Mouse (Mus musculus): ENCODE results near the gene Msi2. TPM values are rescaled to one million over a fixed set of nuclear protein-coding genes. Genes with fewer than 3 reads are reported as not detected.

The Msi2 gene
- polyA plus RNA-seq, 1 experiment from 2014 or later = 3.9 TPM

- DNase-seq (no peak), ATAC-seq (ENCODE audit: low read depth) (no peak)
- Histone ChIP-seq H3K4me2 (peak overlapping the region; percentile 24; the same call in 1 of the 2 replicates), H3K36me3 (peaks cover 5% of the 10 kb centered on the region; the same call in 1 of the 2 replicates), H3K9me3 (replicated peaks) (no peaks in the 10 kb centered on the region), H3K27ac (no peak overlapping the region), H3K4me1 (replicated peaks) (peaks cover 55% of the 10 kb centered on the region), H3K9ac (no peak overlapping the region), H3K27me3 (no peaks in the 10 kb centered on the region), H3K4me3 (replicated peaks) (no peak overlapping the region)
- WGBS (ENCODE audit: insufficient replicate concordance) = 34% methylated on average over 3 of the region's 3 CpGs
These were observed 119.5 kb downstream of the Msi2 start for GRCm38 (mm10) chr11:88598848-88599175.

- Histone ChIP-seq H3K9ac (no peak overlapping the region), H3K4me3 (replicated peaks) (no peak overlapping the region), H3K27ac (no peak overlapping the region), H3K4me1 (replicated peaks) (peaks cover 50% of the 10 kb centered on the region), H3K9me3 (replicated peaks) (no peaks in the 10 kb centered on the region), H3K27me3 (no peaks in the 10 kb centered on the region), H3K36me3 (peaks cover 4% of the 10 kb centered on the region; the same call in 1 of the 2 replicates), H3K4me2 (no peak overlapping the region)
- no peak for DNase-seq
- ATAC-seq (ENCODE audit: low read depth) = no peak
- 37% methylated on average over 11 of the region's 11 CpGs for WGBS (ENCODE audit: insufficient replicate concordance)
These were observed 120.0 kb downstream of the Msi2 start for GRCm38 (mm10) chr11:88598150-88598847.

GRCm38 (mm10) chr11:88595616-88596015 is 122.7 kb downstream of the Msi2 start:
- Histone ChIP-seq H3K4me2 (no peak overlapping the region), H3K4me1 (replicated peaks) (peaks cover 29% of the 10 kb centered on the region), H3K27me3 (no peaks in the 10 kb centered on the region), H3K9me3 (replicated peaks) (no peaks in the 10 kb centered on the region), H3K36me3 (no peaks in the 10 kb centered on the region), H3K9ac (no peak overlapping the region), H3K4me3 (replicated peaks) (no peak overlapping the region), H3K27ac (no peak overlapping the region)
- 48% methylated on average over 2 of the region's 4 CpGs for WGBS (ENCODE audit: insufficient replicate concordance)
- DNase-seq = no peak
- no peak for ATAC-seq (ENCODE audit: low read depth)

- no peak for ATAC-seq (ENCODE audit: low read depth)
- H3K9ac ChIP-seq = no peak overlapping the region
- WGBS (ENCODE audit: insufficient replicate concordance) = 76% methylated on average over 13 of the region's 13 CpGs
- DNase-seq = no peak
- peak overlapping the region; percentile 13; the same call in 1 of the 2 replicates for H3K27ac ChIP-seq
- H3K4me1 ChIP-seq (replicated peaks) = peaks cover 23% of the 10 kb centered on the region
- H3K27me3 ChIP-seq = no peaks in the 10 kb centered on the region
- H3K9me3 ChIP-seq (replicated peaks) = no peaks in the 10 kb centered on the region
- no peak overlapping the region for H3K4me3 ChIP-seq (replicated peaks)
- H3K36me3 ChIP-seq = 0 out of 2 replicates have a peak, but pooled peaks cover under 1% of the 10 kb centered on the region
- no peak overlapping the region for H3K4me2 ChIP-seq
These were observed 123.3 kb downstream of the Msi2 start for GRCm38 (mm10) chr11:88594804-88595611.

- Histone ChIP-seq H3K9me3 (replicated peaks) (no peaks in the 10 kb centered on the region), H3K4me1 (replicated peaks) (peaks cover 13% of the 10 kb centered on the region), H3K4me3 (replicated peaks) (no peak overlapping the region), H3K4me2 (no peak overlapping the region), H3K9ac (no peak overlapping the region), H3K27ac (no peak overlapping the region), H3K36me3 (peaks cover 9% of the 10 kb centered on the region), H3K27me3 (no peaks in the 10 kb centered on the region)
- DNase-seq = no peak
- no peak for ATAC-seq (ENCODE audit: low read depth)
- 49% methylated on average over 8 of the region's 8 CpGs for WGBS (ENCODE audit: insufficient replicate concordance)
These were observed 124.3 kb downstream of the Msi2 start for GRCm38 (mm10) chr11:88594010-88594409.

- H3K4me3 ChIP-seq (replicated peaks) = no peak overlapping the region
- H3K4me2 ChIP-seq = no peak overlapping the region
- H3K4me1 ChIP-seq (replicated peaks) = 0 out of 2 replicates have a peak, but pooled peaks cover 2% of the 10 kb centered on the region
- H3K9me3 ChIP-seq (replicated peaks) = no peaks in the 10 kb centered on the region
- H3K36me3 ChIP-seq = peaks cover 15% of the 10 kb centered on the region
- ATAC-seq (ENCODE audit: low read depth) (no peak), DNase-seq (no peak)
- 81% methylated on average over 8 of the region's 8 CpGs for WGBS (ENCODE audit: insufficient replicate concordance)
- no peak overlapping the region for H3K9ac ChIP-seq
- H3K27ac ChIP-seq = no peak overlapping the region
- H3K27me3 ChIP-seq = no peaks in the 10 kb centered on the region
These were observed 126.2 kb downstream of the Msi2 start for GRCm38 (mm10) chr11:88592099-88592498.

- DNase-seq (no peak), ATAC-seq (ENCODE audit: low read depth) (no peak)
- 0 out of 2 replicates have a peak, but pooled peaks cover 1% of the 10 kb centered on the region for H3K4me1 ChIP-seq (replicated peaks)
- no peak overlapping the region for H3K4me2 ChIP-seq
- peaks cover 15% of the 10 kb centered on the region for H3K36me3 ChIP-seq
- H3K9ac ChIP-seq = no peak overlapping the region
- no peaks in the 10 kb centered on the region for H3K27me3 ChIP-seq
- 67% methylated on average over 5 of the region's 5 CpGs for WGBS (ENCODE audit: insufficient replicate concordance)
- H3K4me3 ChIP-seq (replicated peaks) = no peak overlapping the region
- H3K27ac ChIP-seq = no peak overlapping the region
- no peaks in the 10 kb centered on the region for H3K9me3 ChIP-seq (replicated peaks)
These were observed 127.7 kb downstream of the Msi2 start for GRCm38 (mm10) chr11:88590647-88591046.

- peaks cover 8% of the 10 kb centered on the region for H3K4me1 ChIP-seq (replicated peaks)
- WGBS (ENCODE audit: insufficient replicate concordance) = 84% methylated on average over 6 of the region's 6 CpGs
- H3K9ac ChIP-seq = no peak overlapping the region
- no peak for DNase-seq
- no peak for ATAC-seq (ENCODE audit: low read depth)
- peaks cover 15% of the 10 kb centered on the region for H3K36me3 ChIP-seq
- H3K27me3 ChIP-seq = no peaks in the 10 kb centered on the region
- no peak overlapping the region for H3K4me3 ChIP-seq (replicated peaks)
- no peak overlapping the region for H3K4me2 ChIP-seq
- H3K9me3 ChIP-seq (replicated peaks) = no peaks in the 10 kb centered on the region
- no peak overlapping the region for H3K27ac ChIP-seq
These were observed 128.7 kb downstream of the Msi2 start for GRCm38 (mm10) chr11:88589641-88590040.

- peaks cover 15% of the 10 kb centered on the region for H3K36me3 ChIP-seq
- H3K9ac ChIP-seq = no peak overlapping the region
- no peaks in the 10 kb centered on the region for H3K9me3 ChIP-seq (replicated peaks)
- H3K27me3 ChIP-seq = no peaks in the 10 kb centered on the region
- no peak overlapping the region for H3K4me2 ChIP-seq
- 84% methylated on average over 9 of the region's 9 CpGs for WGBS (ENCODE audit: insufficient replicate concordance)
- H3K27ac ChIP-seq = no peak overlapping the region
- H3K4me3 ChIP-seq (replicated peaks) = no peak overlapping the region
- ATAC-seq (ENCODE audit: low read depth) (no peak), DNase-seq (no peak)
- peaks cover 17% of the 10 kb centered on the region for H3K4me1 ChIP-seq (replicated peaks)
These were observed 129.6 kb downstream of the Msi2 start for GRCm38 (mm10) chr11:88588688-88589210.

GRCm38 (mm10) chr11:88587710-88588109 is 130.6 kb downstream of the Msi2 start:
- no peak overlapping the region for H3K4me2 ChIP-seq
- H3K9ac ChIP-seq = no peak overlapping the region
- H3K4me1 ChIP-seq (replicated peaks) = peaks cover 27% of the 10 kb centered on the region
- no peak for ATAC-seq (ENCODE audit: low read depth)
- no peak for DNase-seq
- 81% methylated on average over 5 of the region's 5 CpGs for WGBS (ENCODE audit: insufficient replicate concordance)
- no peak overlapping the region for H3K4me3 ChIP-seq (replicated peaks)
- no peaks in the 10 kb centered on the region for H3K9me3 ChIP-seq (replicated peaks)
- H3K36me3 ChIP-seq = peaks cover 15% of the 10 kb centered on the region
- no peak overlapping the region for H3K27ac ChIP-seq
- no peaks in the 10 kb centered on the region for H3K27me3 ChIP-seq

GRCm38 (mm10) chr11:88585880-88586279 is 132.4 kb downstream of the Msi2 start:
- Histone ChIP-seq H3K4me1 (replicated peaks) (peaks cover 39% of the 10 kb centered on the region), H3K27ac (no peak overlapping the region), H3K9me3 (replicated peaks) (no peaks in the 10 kb centered on the region), H3K9ac (no peak overlapping the region), H3K36me3 (peaks cover 15% of the 10 kb centered on the region), H3K27me3 (no peaks in the 10 kb centered on the region), H3K4me2 (no peak overlapping the region), H3K4me3 (replicated peaks) (no peak overlapping the region)
- ATAC-seq (ENCODE audit: low read depth) = no peak
- 71% methylated on average over 2 of the region's 2 CpGs for WGBS (ENCODE audit: insufficient replicate concordance)
- no peak for DNase-seq
